Mouse (Mus musculus) B cell, adult 2 months (primary cell): Measurements from ENCODE around the gene Olfr1388.
"Not testable (repeated sequence)": the region's sequence is repeated elsewhere in the genome, so short reads cannot be mapped to it uniquely, and the experiment has no call there.

ENCODE experiments used
- DNase-seq, 2 experiments: peaks; one replicate each; pipeline ENCODE4 v3.0.0; 2022

Gene Olfr1388

DNA sequence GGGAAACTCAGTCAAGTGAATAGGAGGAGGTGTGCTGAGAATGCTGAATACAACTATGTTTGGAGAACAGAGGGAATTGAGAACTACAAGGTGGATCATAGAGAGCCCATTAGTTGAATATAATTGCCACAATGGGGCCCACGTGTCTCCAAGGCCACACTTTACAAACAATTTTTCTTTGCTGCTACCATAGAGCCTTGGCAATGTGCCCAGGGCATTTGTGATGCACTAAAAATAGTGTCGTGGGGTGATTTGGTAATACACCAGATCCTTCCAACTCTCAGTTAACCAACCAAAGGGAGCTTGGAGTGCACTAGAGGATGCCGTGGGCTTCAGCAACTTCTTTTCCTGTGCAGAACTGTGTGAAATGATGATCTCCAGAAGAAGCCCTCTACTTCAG is at the start of gene Olfr1388:
Olfr1388 (plus strand) TSS at position 214 of the 400 bp plus-strand sequence.
- no peak for DNase-seq

DNA sequence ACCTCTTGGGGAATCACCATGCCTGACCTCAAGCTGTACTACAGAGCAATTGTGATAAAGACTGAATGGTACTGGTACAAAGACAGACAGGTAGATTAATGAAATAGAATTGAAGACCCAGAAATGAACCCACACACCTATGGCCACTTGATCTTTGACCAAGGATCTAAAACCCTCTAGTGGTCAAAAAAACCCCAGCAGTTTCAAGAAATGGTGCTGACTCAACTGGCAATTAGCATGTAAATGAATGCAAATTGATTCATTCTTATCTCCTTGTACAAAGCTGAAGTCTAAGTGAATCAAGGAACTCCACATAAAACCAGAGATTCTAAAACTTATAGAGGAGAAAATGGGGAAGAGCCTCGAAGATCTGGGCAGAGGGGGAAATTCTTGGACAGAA is 43.7 kb upstream of the Olfr1388 start:
- DNase-seq = not testable (repeated sequence)

DNA sequence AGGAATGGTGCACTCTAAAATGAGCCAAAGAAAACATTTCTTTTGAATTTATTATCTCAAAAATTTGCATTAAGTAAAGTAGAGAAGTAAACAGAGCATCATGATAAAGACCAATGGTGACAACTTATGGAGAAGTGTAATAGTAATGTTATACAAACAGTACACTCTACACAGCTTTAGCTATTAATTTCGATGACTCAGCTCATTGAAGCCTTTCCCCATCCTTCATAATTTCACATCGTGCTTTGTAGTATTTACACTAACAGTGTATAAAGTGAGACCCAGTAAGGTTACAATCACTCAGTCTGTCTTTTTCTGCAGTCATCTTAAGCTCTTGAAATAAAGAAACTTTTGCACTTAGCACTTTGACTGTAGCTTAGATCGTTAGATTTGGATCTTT is 29.6 kb upstream of the Olfr1388 start:
- DNase-seq = no peak

DNA sequence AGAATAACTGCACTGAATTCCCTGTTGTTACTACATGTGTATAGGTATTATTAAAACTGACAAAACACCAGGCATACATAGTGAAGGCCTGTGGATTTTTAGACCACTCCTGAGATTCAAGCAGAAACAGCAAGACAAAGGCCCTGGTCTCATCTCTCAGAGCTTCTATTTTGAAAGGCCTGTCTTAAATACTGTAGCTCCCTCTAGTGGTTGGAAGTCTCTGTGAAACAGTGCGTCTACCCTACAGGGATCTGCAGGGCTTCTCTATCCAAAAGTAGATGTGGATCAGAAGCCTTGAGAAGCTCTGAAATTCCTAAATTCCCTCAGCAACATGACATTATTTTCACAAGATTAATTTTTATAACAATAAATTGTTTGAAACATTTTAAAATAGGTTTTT is 25.9 kb upstream of the Olfr1388 start:
- DNase-seq = peak; percentile 11 to 20

DNA sequence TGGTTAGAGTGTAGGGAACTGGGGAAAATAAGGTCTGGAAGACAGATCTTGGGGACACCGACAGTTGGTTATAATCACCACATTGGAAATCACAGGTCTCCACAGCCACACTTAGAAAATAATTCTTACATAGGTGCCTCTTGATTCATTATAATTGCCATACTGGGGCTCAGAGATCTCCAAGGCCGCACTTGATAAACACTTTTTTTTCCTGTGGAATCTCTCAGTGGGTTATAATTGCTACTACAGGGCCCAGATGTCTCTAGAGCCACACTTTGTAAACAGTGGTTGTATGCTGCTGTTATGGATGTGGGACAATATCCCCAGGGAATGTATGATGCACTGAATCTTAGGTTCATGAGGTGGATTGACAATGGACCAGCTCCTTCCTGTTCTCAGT is 13.7 kb upstream of the Olfr1388 start, which contains the start of gene Olfr1389:
Olfr1389 (plus strand) TSS at position 301 of the 400 bp plus-strand sequence.
- DNase-seq = no peak

DNA sequence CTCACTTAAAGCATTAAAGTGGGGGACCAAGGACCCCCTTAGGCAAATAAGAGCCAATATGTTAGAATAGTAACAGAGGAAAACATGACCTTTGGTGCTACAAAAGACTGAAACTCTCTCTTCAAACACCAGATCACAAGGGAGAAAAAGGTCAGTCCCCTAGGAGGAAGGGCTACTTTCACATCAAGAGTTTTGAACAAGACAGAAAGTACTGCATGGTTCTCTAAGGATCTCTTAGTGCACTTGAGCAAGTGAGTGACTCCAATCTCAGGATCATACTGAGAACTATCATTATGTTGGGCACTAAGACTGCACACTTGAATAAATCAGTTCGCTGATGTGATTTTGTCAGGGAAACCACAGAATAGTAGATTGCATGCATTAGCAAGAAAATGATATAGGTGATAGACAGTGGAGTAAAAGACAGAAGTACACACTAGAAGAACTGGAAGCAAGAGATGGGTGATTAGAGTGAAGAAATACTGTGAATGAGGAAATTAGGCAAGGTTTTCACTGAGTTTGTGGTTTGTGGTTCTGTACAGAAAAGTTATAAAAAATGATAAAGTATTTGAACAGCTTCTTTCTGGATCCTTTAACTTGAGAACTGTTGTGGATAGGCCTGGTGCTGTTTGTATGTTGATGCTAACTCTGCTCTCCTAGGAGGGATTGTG is 11.0 kb upstream of the Olfr1388 start:
- no peak for DNase-seq

DNA sequence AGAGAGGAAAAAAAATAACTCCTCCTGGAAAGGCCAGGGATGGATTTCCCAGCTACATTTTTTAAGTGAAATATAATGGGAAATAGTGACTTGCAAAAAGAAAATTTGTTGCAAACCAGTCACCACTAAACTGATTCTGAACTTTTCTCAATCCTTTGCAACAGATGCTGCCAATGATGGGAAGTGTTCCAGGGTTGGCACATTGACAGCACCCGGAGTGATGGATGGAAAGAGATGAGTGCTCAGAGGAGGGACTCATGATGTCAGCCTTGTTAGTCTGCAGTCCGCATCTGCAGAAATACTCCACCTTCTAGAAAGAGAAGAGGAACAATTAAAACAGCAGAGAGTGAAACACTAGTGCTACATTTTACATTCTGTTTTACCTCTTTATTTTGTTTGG is 6.8 kb upstream of the Olfr1388 start:
- DNase-seq = no peak

DNA sequence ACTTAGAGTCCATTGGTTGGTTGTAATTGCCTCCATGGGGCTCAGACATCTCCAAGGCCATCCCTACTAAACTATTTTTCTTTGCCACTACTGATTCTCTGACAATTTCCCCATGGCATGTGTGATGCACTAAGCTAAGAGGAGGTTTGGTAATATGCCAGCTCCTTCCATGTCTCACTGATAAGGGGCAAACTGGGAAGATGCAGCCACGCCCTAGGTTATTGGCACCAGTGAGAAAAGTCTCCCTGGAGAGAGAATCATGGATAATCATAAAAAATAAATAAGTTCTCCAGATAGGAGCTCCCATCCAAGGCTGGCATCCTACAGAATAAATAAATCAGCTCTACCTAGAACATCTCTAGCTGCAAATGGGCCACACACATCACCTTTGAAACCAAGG is 18.6 kb downstream of the Olfr1388 start, which contains the start of gene Olfr1387:
Olfr1387 (plus strand) TSS at position 301 of the 400 bp plus-strand sequence.
- no peak for DNase-seq

DNA sequence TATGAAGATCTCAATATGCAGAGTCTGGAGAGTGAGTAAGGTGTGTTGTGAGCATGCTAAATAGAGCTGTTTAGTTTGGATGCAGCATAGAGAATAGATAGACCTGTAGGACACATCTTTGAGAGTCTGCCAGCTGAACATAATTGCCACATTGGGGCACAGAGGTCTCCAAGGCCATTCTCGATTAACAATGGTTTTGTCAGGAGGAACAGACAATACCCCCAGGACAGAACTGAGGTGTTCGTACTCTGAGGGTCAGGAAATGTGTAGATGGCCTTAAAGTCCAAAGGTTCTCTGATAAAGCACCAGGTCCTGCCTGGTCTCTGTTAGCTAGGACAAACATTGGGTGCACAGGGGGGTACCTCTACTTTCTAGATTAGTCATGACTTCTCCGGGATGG is 28.3 kb downstream of the Olfr1388 start, which contains the start of gene Olfr1386:
Olfr1386 (plus strand) TSS at position 301 of the 400 bp plus-strand sequence.
- DNase-seq = not testable (repeated sequence)

DNA sequence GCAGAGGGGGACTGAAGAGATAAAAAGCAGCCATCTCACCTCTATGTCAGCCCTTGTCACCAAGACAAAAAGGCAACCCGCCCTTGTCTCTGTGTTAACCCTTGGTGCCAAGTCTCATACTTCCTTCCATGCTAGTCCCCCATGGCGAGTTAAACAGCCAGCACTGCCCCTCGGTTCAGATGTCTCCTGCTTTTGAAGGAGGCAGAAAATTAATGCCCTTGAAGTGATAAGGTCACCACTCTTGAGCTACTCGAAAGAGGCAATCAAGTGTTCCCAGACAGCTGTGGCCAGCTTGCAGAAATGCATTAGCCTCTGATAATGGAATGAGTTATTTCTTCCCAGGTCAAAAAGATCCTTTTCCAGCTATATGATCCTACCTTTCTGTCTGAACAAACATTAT is 49.5 kb downstream of the Olfr1388 start:
- DNase-seq = no peak

DNA sequence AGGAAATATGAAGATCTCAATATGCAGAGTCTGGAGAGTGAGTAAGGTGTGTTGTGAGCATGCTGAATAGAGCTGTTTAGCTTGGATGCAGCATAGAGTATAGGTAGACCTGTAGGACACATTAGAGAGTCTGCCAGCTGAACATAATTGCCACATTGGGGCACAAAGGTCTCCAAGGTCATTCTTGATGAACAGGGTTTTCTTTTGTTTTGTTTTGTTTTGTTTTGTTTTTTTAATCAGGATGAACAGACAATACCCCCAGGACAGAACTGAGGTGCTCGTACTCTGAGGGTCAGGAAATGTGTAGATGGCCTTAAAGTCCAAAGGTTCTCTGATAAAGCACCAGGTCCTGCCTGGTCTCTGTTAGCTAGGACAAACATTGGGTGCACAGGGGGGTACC is 52.3 kb downstream of the Olfr1388 start, which contains the start of gene Olfr1385:
Olfr1385 (plus strand) TSS at position 301 of the 400 bp plus-strand sequence.
- DNase-seq = not testable (repeated sequence)
